Mouse (Mus musculus) intestine, embryonic 14.5 days (tissue): Measurements from ENCODE around the gene Megf11. TPM values are rescaled to one million over a fixed set of nuclear protein-coding genes. Genes with fewer than 3 reads are reported as not detected.

Experiments used
- ATAC-seq: fragments of 200-750 bp; cut with Nextera tagmentation; replicated peaks from 2 replicates; pipeline ENCODE4 v1.8.0; 2017; ENCODE audit warnings: low read depth, moderate number of reproducible peaks, moderate TSS enrichment, moderate library complexity; ENCODE audit not compliant: low FRiP score, low TSS enrichment
- DNase-seq: peaks from one replicate; pipeline ENCODE4 v3.0.0-alpha.2; 2018; ENCODE audit warnings: low spot score
- H3K27ac ChIP-seq: fragments of 300-500 bp; sonication (generic); 2 replicates; pipeline ENCODE4 v1.5.1; 2014; ENCODE audit warnings: low read depth, mild to moderate bottlenecking, control low read depth
- H3K27me3 ChIP-seq: fragments of 300-500 bp; sonication (generic); replicated peaks from 2 replicates; pipeline ENCODE4 v1.6.1; 2014; ENCODE audit warnings: low read length, control low read depth; ENCODE audit not compliant: control insufficient read depth, insufficient read depth
- H3K36me3 ChIP-seq: fragments of 300-500 bp; sonication (generic); 2 replicates; pipeline ENCODE4 v1.6.1; 2014; ENCODE audit warnings: low read length, control low read depth; ENCODE audit not compliant: control insufficient read depth, insufficient read depth
- H3K4me1 ChIP-seq: fragments of 300-500 bp; sonication (generic); replicated peaks from 2 replicates; pipeline ENCODE4 v1.6.1; 2014; ENCODE audit warnings: low read length, control low read depth, mixed read lengths; ENCODE audit not compliant: control insufficient read depth, insufficient read depth
- H3K4me2 ChIP-seq: fragments of 300-500 bp; sonication (generic); 2 replicates; pipeline ENCODE4 v1.6.1; 2014; ENCODE audit warnings: low read length
- H3K4me3 ChIP-seq: fragments of 300-500 bp; sonication (generic); 2 replicates; pipeline ENCODE4 v1.5.1; 2014; ENCODE audit warnings: low read depth, low read length, control low read depth, mixed read lengths
- H3K9ac ChIP-seq: fragments of 300-500 bp; sonication (generic); 2 replicates; pipeline ENCODE4 v1.6.1; 2014; ENCODE audit warnings: mild to moderate bottlenecking, low read length
- H3K9me3 ChIP-seq: fragments of 300-500 bp; sonication (generic); 2 replicates; pipeline ENCODE4 v1.6.1; 2016; ENCODE audit warnings: low read length, control low read depth; ENCODE audit not compliant: control insufficient read depth
- WGBS: fragments of 180-500 bp; shearing (Covaris S2); extraction: QIAGEN DNeasy Blood & Tissue Kit; methylation state at CpG from one replicate; pipeline ENCODE4 v1.1.7; 2014; 5-methylcytosine and 5-hydroxymethylcytosine counted together
- polyA plus RNA-seq: library from polyadenylated mRNA; unstranded; fragments of >200 nt; fragmentation: Nextera tagmentation; extraction: Ambion mirVana; gene quantifications from 2 replicates; pipeline ENCODE4 v1.2.1, GENCODE M21; 2014

Gene Megf11
- polyA plus RNA-seq, 1 experiment from 2014 or later, result 1.1 TPM

DNA sequence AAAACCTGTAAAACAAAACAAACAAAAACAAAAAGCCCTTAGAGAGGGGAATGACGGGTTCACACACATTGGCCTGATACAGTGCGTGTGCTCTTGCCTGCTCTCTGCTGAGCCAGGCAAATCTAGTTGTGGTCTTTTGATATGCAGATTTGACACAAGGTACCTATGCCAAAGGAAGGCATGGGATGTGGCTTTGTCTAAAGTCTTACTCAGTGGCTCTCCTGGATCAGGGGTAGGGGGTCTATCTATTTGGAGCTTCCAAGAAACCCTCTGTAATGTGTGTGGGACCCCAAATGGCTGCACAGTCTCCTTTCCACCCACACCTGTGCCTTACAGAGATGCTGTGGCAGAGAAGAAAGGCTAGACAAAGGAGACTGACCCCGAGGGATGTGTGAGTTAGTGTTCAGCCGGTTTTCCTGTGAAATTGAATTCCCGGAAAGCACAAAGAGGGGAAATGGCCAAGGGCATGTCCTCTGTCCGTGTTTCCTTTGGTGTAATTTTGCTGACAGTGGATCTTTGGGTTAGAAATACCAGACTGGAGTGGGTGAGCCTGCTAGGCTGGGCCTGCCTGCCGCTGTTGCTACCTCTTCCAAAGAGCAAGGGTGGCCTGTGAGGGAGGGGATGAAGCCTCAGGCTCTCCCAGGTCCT is 161.0 kb downstream of the Megf11 start:
- 64% methylated on average over 7 of the region's 7 CpGs for WGBS

DNA sequence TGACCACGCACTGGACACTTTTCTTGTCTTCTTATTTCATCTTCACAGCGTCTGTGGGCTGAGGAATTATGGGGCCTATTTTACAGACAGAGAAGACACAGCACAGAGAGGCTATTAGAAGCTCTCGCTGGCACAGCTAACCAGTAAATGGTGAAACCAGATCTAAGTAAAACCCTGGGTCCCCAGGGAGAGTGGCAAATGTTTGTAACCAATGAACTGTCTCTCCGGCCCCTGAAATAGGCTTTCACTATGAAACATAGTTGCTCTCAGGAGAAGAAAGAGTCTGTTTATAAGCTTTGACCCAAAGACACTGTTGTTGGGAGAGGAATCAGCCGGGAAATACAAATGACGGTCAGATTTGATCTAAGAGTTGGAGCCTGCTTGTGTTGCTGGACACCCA is 162.9 kb downstream of the Megf11 start:
- Histone ChIP-seq H3K4me1 (no peaks in the 10 kb centered on the region), H3K9ac (no peak overlapping the region), H3K27ac (no peak overlapping the region), H3K4me3 (no peak overlapping the region), H3K4me2 (no peak overlapping the region), H3K36me3 (no peaks in the 10 kb centered on the region), H3K27me3 (no peaks in the 10 kb centered on the region), H3K9me3 (no peaks in the 10 kb centered on the region)
- no peak for ATAC-seq
- DNase-seq, result no peak
- 71% methylated on average over 6 of the region's 6 CpGs for WGBS

More for the DNA sequence above, 161.0 kb downstream of the Megf11 start:
- 0 out of 2 replicates have a peak overlapping the region, but pooled peaks have one; percentile 33 for H3K27ac ChIP-seq
- H3K4me2 ChIP-seq, result no peak overlapping the region
- DNase-seq (no peak), ATAC-seq (no peak)
- no peaks in the 10 kb centered on the region for H3K27me3 ChIP-seq
- no peak overlapping the region for H3K4me3 ChIP-seq
- H3K36me3 ChIP-seq, result no peaks in the 10 kb centered on the region
- H3K9ac ChIP-seq, result no peak overlapping the region
- no peaks in the 10 kb centered on the region for H3K4me1 ChIP-seq
- H3K9me3 ChIP-seq, result no peaks in the 10 kb centered on the region

DNA sequence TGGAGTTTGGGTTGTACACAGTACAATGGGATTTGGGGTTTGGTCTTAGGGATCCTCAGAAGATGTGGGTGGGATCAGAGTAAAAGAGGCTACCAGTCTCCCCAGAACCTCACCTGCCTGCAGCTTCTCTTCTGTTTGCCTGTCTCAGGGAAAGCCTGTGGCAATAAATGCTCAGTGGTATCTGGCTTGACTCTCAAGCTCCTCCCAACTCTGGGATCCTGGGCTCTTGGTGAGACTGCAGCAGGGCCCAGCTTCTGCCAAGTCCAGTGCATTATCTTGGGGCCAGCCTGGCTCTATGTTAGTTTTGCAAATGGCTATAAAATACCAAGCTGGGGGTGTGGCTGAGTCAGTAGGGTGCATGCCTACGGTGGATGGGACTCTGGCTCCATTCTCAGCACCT is 165.9 kb downstream of the Megf11 start:
- DNase-seq, result no peak
- Histone ChIP-seq H3K36me3 (no peaks in the 10 kb centered on the region), H3K4me1 (no peaks in the 10 kb centered on the region), H3K27ac (no peak overlapping the region), H3K4me3 (no peak overlapping the region), H3K27me3 (no peaks in the 10 kb centered on the region), H3K9me3 (no peaks in the 10 kb centered on the region), H3K9ac (no peak overlapping the region), H3K4me2 (no peak overlapping the region)
- no peak for ATAC-seq
- WGBS, result 73% methylated on average over 1 of the region's 1 CpGs

DNA sequence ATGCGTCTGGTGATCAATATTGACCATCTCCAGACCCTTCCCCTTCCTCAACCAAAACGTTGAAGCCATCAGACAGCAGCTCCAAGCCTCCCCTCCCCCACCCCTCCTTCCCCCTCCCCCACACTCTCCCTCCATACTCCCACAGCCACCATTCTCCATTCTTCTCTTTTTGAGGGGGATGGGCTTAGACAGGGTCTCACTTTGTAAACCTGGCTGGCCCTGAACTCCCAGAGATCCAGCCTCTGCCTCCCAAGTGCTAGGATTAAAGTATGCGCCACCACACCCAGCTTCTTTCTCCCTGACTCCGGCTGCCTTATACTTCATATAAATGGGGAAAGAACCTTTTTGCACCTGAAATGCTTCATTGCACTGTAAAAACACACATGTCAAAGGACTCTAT is 166.6 kb downstream of the Megf11 start:
- Histone ChIP-seq H3K4me3 (no peak overlapping the region), H3K27ac (no peak overlapping the region), H3K27me3 (no peaks in the 10 kb centered on the region), H3K36me3 (no peaks in the 10 kb centered on the region), H3K9me3 (no peaks in the 10 kb centered on the region), H3K4me1 (no peaks in the 10 kb centered on the region), H3K4me2 (no peak overlapping the region), H3K9ac (no peak overlapping the region)
- DNase-seq (no peak), ATAC-seq (no peak)
- 53% methylated on average over 4 of the region's 4 CpGs for WGBS

DNA sequence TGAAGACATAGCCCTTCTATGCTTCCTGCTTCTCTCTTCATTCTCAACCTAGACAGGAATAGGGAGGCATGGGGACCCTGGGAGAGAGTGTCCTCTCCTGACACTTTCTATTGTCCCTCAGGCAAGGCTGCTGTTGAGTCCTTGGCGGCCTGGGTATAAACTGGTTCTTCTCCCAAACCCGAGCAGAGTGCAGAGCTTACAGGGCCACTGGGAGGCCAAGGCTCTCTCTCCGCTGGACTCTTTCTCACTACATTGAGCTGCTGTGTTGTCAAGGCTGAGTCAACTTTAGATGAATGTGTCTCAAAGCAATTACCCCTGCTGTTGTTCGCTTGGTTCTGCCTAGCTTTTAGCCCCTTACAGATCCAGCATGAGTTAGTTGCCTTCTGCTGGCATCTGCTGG is 168.0 kb downstream of the Megf11 start:
- no peak for ATAC-seq
- no peaks in the 10 kb centered on the region for H3K36me3 ChIP-seq
- WGBS, result 60% methylated on average over 4 of the region's 4 CpGs

DNA sequence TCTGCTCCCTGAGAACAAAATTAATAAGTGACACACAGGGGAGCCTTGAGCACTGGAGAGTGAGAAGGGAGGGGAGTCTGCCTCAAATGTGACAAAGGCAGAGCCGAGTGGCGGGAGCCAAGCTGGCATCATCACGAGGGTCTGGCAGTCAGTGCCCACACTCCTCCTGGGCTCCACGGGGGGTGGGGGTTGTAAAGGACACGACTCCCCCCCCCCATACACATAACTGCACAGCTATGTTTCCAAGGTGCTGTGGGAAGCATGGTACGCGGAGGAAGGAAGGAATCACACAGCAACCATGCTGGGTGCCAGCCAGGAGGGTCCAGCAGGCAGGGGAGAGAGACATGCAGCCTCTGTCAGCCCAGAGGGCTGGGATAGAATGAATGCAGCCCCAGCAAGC is 170.2 kb downstream of the Megf11 start:
- Histone ChIP-seq H3K27me3 (no peaks in the 10 kb centered on the region), H3K9me3 (no peaks in the 10 kb centered on the region), H3K36me3 (no peaks in the 10 kb centered on the region), H3K9ac (no peak overlapping the region), H3K27ac (no peak overlapping the region), H3K4me2 (no peak overlapping the region), H3K4me3 (no peak overlapping the region), H3K4me1 (no peaks in the 10 kb centered on the region)
- WGBS, result 82% methylated on average over 7 of the region's 7 CpGs
- DNase-seq (no peak), ATAC-seq (no peak)

More for the DNA sequence above, 168.0 kb downstream of the Megf11 start:
- H3K9ac ChIP-seq, result no peak overlapping the region
- H3K4me3 ChIP-seq, result no peak overlapping the region
- no peak overlapping the region for H3K27ac ChIP-seq
- no peaks in the 10 kb centered on the region for H3K4me1 ChIP-seq
- no peaks in the 10 kb centered on the region for H3K27me3 ChIP-seq
- no peak for DNase-seq
- no peak overlapping the region for H3K4me2 ChIP-seq
- H3K9me3 ChIP-seq, result no peaks in the 10 kb centered on the region

DNA sequence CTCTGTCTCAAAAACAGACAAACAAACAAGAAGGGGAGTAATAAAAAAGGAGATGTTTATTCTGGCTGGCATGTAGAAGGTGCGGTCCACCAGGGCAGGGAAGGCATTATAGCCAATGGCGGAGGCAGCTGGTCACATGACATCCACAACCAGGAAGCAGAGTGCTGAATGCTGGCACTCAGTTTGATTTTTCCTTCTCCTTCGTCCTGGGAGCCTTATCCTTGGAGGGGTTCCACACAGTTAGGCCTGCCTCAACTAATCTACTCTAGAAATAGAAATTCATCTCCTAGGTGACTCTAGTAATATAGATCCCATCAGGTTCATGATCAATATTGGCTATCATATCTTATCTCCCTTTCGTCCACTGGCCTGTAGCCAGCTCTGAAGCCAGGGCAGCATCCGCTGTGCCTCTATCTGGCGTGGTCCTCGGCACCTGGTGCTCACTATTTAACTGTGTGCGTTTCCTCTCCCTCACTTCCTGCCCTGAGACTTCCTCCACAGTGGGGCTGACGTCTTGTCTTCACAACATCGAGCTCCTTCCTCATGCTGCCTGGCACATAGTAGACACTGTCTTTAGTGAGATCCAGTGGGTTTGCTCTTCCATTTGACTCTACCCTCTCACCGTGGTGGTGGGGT is 171.8 kb downstream of the Megf11 start:
- H3K9ac ChIP-seq, result no peak overlapping the region
- H3K27me3 ChIP-seq, result no peaks in the 10 kb centered on the region
- no peaks in the 10 kb centered on the region for H3K4me1 ChIP-seq
- no peaks in the 10 kb centered on the region for H3K36me3 ChIP-seq
- no peak overlapping the region for H3K4me3 ChIP-seq
- H3K27ac ChIP-seq, result no peak overlapping the region
- no peaks in the 10 kb centered on the region for H3K9me3 ChIP-seq
- no peak for ATAC-seq
- no peak for DNase-seq
- H3K4me2 ChIP-seq, result no peak overlapping the region
- 74% methylated on average over 11 of the region's 11 CpGs for WGBS

DNA sequence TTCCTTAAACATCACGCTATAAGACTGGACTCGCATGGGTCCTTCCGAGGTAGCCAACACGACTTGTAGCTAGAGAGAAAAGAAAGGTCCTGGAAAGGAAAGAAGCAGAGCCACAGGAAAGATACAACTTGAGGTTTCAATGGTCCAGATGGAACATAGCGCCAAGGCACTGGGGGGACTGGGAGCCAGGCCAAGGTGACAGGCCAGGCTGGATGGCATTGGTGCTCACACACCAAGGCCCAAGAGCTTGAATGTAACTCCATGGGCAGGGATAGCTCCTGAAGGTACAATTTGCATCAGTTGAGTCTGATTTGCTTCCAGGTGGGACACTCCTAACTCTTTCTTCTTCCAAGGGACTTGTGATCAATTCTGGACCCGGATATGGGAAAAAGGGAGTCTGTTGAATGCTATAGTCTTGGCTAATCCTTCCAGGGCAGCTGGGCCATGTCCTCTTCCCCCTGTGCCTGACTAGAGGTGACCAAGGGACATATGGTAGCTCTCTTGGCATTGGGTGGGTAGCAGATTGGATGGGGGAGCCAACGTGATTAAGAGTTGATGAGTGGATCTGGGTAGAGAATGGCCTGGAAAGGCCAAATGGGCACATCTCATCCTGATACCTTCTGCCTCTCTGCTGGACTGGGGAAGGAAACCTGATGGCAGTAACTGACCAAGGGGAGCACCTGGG is 172.6 kb downstream of the Megf11 start:
- H3K27ac ChIP-seq, result no peak overlapping the region
- H3K4me2 ChIP-seq, result no peak overlapping the region
- H3K9me3 ChIP-seq, result 0 out of 2 replicates have a peak, but pooled peaks cover under 1% of the 10 kb centered on the region
- H3K9ac ChIP-seq, result no peak overlapping the region
- no peaks in the 10 kb centered on the region for H3K36me3 ChIP-seq
- ATAC-seq (no peak), DNase-seq (no peak)
- no peaks in the 10 kb centered on the region for H3K27me3 ChIP-seq
- 92% methylated on average over 7 of the region's 7 CpGs for WGBS
- H3K4me3 ChIP-seq, result no peak overlapping the region
- no peaks in the 10 kb centered on the region for H3K4me1 ChIP-seq
